Mouse (Mus musculus): ENCODE results near the gene Fance.

DNA sequence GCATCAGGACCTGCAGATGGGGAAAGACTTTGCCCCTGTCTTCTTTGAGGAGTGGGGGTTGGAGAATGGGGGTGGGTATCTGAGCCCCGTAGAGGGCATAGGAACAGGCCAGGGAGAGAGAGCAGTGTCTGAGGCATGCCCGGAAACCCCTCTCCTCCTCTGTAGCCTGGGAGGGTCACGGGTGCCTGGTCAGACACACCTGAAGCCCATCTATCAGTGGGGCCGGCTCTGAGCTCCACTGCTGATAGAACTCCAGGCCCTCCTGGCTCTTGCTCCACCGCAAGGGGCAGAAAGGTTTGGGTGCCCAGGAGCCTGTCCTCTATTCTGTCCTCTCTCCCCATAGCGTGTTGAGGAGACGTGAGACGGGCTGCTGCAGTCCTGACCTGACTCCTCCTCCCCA, 12.4 kb downstream of the Fance start:
- TF ChIP-seq CTCF (IDR thresholded peaks at IDR 0.05; ENCODE audit: borderline replicate concordance, control insufficient read depth, extremely low read depth, insufficient read depth, low read length, poor library complexity) (no peak), POLR2A (IDR thresholded peaks at IDR 0.05; ENCODE audit: control insufficient read depth, extremely low read depth, insufficient read depth, low read length, poor library complexity) (no peak)

Data from thymus, adult 2 months (tissue).